Mouse (Mus musculus): ENCODE measurements around the gene Hsdl1.

DNA sequence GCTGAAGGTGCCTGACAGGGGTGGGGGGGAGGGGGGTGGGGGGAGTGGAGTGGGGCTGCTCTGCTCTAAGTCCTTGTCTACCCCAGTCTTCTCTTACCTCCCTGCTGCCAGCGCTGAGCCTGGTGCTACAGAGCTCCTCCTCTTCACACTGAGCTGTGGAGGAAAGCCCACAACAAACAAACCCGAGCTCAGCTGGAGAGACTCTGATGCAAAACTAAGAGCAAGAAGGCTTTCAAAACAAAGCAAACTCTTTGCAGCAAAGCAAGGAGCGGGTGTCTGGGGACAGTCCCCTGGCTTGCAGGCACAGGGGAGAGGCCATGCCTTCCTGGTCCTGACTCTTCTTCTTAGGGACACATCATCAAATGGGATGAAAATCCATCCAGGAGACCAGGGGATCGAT is 5.1 kb downstream of the Hsdl1 start:
- TF ChIP-seq GATA1 (IDR thresholded peaks at IDR 0.05; ENCODE audit: borderline replicate concordance, low read length) (no peak), FLI1 (IDR thresholded peaks at IDR 0.05; ENCODE audit: low read length) (no peak)
